Mouse (Mus musculus) large intestine, adult 2 months (tissue): Measurements from ENCODE around the gene Olfr514. TPM values are rescaled to one million over a fixed set of nuclear protein-coding genes. Genes with fewer than 3 reads are reported as not detected.
A peak's percentile ranks its signal among the peaks of the same experiment; 100 is the strongest.

ENCODE experiments used
- DNase-seq: peaks from one replicate; pipeline ENCODE4 v3.0.0-alpha.2; 2012; ENCODE audit warnings: low read depth, low spot score
- WGBS: fragments of 180-500 bp; shearing (Covaris S2); methylation state at CpG from one replicate; pipeline ENCODE4 v1.1.7; 2018; 5-methylcytosine and 5-hydroxymethylcytosine counted together
- polyA plus RNA-seq: library from polyadenylated mRNA; depleted of rRNA; stranded (reverse); fragments of >200 nt; gene quantifications from 2 replicates; pipeline ENCODE4 v1.2.3, GENCODE M21; 2012; rRNA removed

Gene Olfr514
- polyA plus RNA-seq = not detected in 2 replicates

GRCm38 (mm10) chr7:108825897-108826296, at the start of gene Olfr514:
Gene Olfr514, minus strand, starts transcription at chr7:108825997.
- no peak for DNase-seq

GRCm38 (mm10) chr7:108872279-108872678, 46.5 kb upstream of the Olfr514 start, which contains the start of gene Olfr517:
Gene Olfr517, minus strand, starts transcription at chr7:108872379.
- DNase-seq = no peak
- WGBS = 62% methylated on average over 2 of the region's 2 CpGs

GRCm38 (mm10) chr7:108850429-108850828, 24.6 kb upstream of the Olfr514 start, which contains the start of gene Olfr516:
Gene Olfr516, minus strand, starts transcription at chr7:108850529.
- WGBS = 91% methylated on average over 2 of the region's 2 CpGs
- no peak for DNase-seq

GRCm38 (mm10) chr7:108814593-108815215, 11.1 kb downstream of the Olfr514 start:
- peak; percentile 13 for DNase-seq
- 40% methylated on average over 5 of the region's 5 CpGs for WGBS

- WGBS = 14% methylated on average over 1 of the region's 1 CpGs
- DNase-seq = peak; percentile 19
Measured at GRCm38 (mm10) chr7:108797205-108797933, 28.4 kb downstream of the Olfr514 start.

Other genes with a start within 250 kb of the Olfr514 start
- gene Olfr506, start 215.2 kb downstream of the Olfr514 start, polyA plus RNA-seq = not detected in 2 replicates
- gene Olfr507, start 204.2 kb downstream of the Olfr514 start, polyA plus RNA-seq = not detected in 2 replicates
- gene Olfr508, start 196.0 kb downstream of the Olfr514 start, polyA plus RNA-seq = not detected in 2 replicates
- not detected in 2 replicates for gene Olfr509, start 174.1 kb downstream of the Olfr514 start, polyA plus RNA-seq
- gene Olfr510, start 159.6 kb downstream of the Olfr514 start, polyA plus RNA-seq = not detected in 2 replicates
- not detected in 2 replicates for gene Olfr512, start 112.7 kb downstream of the Olfr514 start, polyA plus RNA-seq
- not detected in 2 replicates for gene Olfr513, start 75.0 kb downstream of the Olfr514 start, polyA plus RNA-seq
- not detected in 2 replicates for gene Olfr516, start 24.5 kb upstream of the Olfr514 start, polyA plus RNA-seq
- gene Olfr517, start 46.4 kb upstream of the Olfr514 start, polyA plus RNA-seq = not detected in 2 replicates
- not detected in 2 replicates for gene Olfr518, start 59.0 kb upstream of the Olfr514 start, polyA plus RNA-seq
- gene Olfr519, start 68.4 kb upstream of the Olfr514 start, polyA plus RNA-seq = not detected in 2 replicates
- 0.06 and 0.14 TPM in 2 replicates for gene Nlrp10, start 104.2 kb upstream of the Olfr514 start, polyA plus RNA-seq
- 126 and 162 TPM in 2 replicates for gene Eif3f, start 108.4 kb upstream of the Olfr514 start, polyA plus RNA-seq
- gene Tub, start 124.3 kb upstream of the Olfr514 start, polyA plus RNA-seq = 0.55 and 0.90 TPM in 2 replicates